Mouse (Mus musculus): Measurements from ENCODE around the gene St3gal6. TPM values are rescaled to one million over a fixed set of nuclear protein-coding genes. Genes with fewer than 3 reads are reported as not detected.

Gene St3gal6
- polyA plus RNA-seq, 1 experiment = 12.0 TPM

DNA sequence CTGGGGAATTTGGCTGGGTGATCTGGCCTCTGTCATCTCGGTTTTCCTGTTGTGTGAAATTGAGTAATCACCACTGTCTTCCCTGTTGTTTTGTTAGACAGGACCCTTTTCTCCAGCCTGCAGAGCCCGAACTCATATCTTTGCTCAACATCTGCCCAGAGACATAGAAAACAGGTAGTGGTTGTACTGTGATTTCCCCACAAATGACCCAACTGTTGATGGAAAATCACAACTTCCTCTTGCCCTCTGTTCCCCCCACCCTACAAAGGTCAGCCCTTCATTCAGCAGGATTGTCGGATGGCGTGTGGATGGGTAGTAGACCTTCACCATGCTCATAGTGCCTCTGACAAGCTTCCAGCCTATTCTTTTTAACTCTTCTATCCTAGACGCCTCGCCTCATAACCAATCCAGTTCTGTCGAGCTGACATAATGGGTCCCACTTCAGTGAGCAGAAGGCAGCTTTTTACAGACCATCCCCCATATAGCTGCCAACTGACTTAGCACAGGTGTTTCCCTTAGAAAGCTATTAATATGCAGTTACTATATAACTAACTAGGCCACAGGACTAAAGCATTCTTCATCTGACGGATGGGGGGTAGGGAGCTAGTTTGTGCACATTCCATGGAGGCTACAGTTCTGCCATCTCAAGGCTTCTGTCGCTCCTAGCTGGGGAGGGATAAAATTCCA lies 42.7 kb downstream of the St3gal6 start:
- H3K27ac ChIP-seq (ENCODE audit: insufficient read depth, low read length) = peak overlapping the region; percentile 86
- peak in 1 of 2 experiments; percentile 61 for DNase-seq (ENCODE audit: low read depth in 1 of 2, low spot score in 2 of 2)

GRCm38 (mm10) chr16:58479898-58480448 lies 44.1 kb downstream of the St3gal6 start:
- H3K4me1 ChIP-seq (ENCODE audit: control insufficient read depth, insufficient read depth, insufficient read length) = peaks cover 20% of the 10 kb centered on the region
- WGBS = 40% methylated on average over 4 of the region's 4 CpGs
- no peaks in the 10 kb centered on the region for H3K27me3 ChIP-seq (ENCODE audit: control insufficient read depth, insufficient read depth, low read length)
- TF ChIP-seq CTCF (IDR thresholded peaks at IDR 0.05; ENCODE audit: extremely low read depth, insufficient read depth, insufficient read length, insufficient replicate concordance) = no peak
- no peak for TF ChIP-seq POLR2A (IDR thresholded peaks at IDR 0.05; ENCODE audit: low read depth, low read length)
- H3K36me3 ChIP-seq (ENCODE audit: control insufficient read depth, insufficient read depth, low read length) = peaks cover 5% of the 10 kb centered on the region
- H3K27ac ChIP-seq (ENCODE audit: insufficient read depth, low read length) = no peak overlapping the region
- no peak overlapping the region for H3K4me3 ChIP-seq (ENCODE audit: extremely low read depth, insufficient read depth, insufficient read length)
- DNase-seq (ENCODE audit: low read depth in 1 of 2, low spot score in 2 of 2) = no peak

More for the DNA sequence above, 42.7 kb downstream of the St3gal6 start:
- WGBS = 19% methylated on average over 9 of the region's 9 CpGs
- Histone ChIP-seq H3K4me1 (ENCODE audit: control insufficient read depth, insufficient read depth, insufficient read length) (peaks cover 18% of the 10 kb centered on the region), H3K27me3 (ENCODE audit: control insufficient read depth, insufficient read depth, low read length) (no peaks in the 10 kb centered on the region), H3K4me3 (ENCODE audit: extremely low read depth, insufficient read depth, insufficient read length) (no peak overlapping the region), H3K36me3 (ENCODE audit: control insufficient read depth, insufficient read depth, low read length) (peaks cover 6% of the 10 kb centered on the region)
- no peak for TF ChIP-seq CTCF (IDR thresholded peaks at IDR 0.05; ENCODE audit: extremely low read depth, insufficient read depth, insufficient read length, insufficient replicate concordance)
- no peak for TF ChIP-seq POLR2A (IDR thresholded peaks at IDR 0.05; ENCODE audit: low read depth, low read length)

DNA sequence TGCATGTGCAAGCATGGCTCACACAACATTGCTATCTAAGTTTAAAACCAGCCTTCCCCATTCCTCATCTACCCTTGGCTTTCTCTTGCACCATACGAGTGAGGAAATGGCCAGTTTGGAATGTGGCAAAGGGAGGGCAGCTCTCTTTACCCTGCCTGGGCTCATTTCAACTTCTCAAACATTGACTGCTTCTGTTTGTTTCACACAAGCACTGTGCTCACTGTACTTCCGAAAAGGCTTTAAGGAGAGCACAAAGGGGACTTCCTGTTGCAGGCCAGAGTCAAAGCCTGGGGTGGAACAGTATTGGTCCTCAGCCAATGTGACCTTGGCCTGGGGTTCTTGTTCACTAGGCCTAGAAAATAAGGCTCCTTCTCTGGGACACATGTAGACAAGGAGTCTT lies 47.7 kb downstream of the St3gal6 start:
- Histone ChIP-seq H3K36me3 (ENCODE audit: control insufficient read depth, insufficient read depth, low read length) (peaks cover 11% of the 10 kb centered on the region), H3K27ac (ENCODE audit: insufficient read depth, low read length) (peak overlapping the region; percentile 72), H3K4me1 (ENCODE audit: control insufficient read depth, insufficient read depth, insufficient read length) (peaks cover 12% of the 10 kb centered on the region; the same call in 1 of the 2 replicates), H3K4me3 (ENCODE audit: extremely low read depth, insufficient read depth, insufficient read length) (no peak overlapping the region), H3K27me3 (ENCODE audit: control insufficient read depth, insufficient read depth, low read length) (no peaks in the 10 kb centered on the region)
- no peak for TF ChIP-seq CTCF (IDR thresholded peaks at IDR 0.05; ENCODE audit: extremely low read depth, insufficient read depth, insufficient read length, insufficient replicate concordance)
- TF ChIP-seq POLR2A (IDR thresholded peaks at IDR 0.05; ENCODE audit: low read depth, low read length) = no peak
- peak in 1 of 2 experiments; percentile 34 for DNase-seq (ENCODE audit: low read depth in 1 of 2, low spot score in 2 of 2)
- WGBS = 37% methylated on average over 2 of the region's 2 CpGs

- peaks cover 12% of the 10 kb centered on the region for H3K36me3 ChIP-seq (ENCODE audit: control insufficient read depth, insufficient read depth, low read length)
- H3K4me1 ChIP-seq (ENCODE audit: control insufficient read depth, insufficient read depth, insufficient read length) = peaks cover 7% of the 10 kb centered on the region; the same call in 1 of the 2 replicates
- H3K27me3 ChIP-seq (ENCODE audit: control insufficient read depth, insufficient read depth, low read length) = no peaks in the 10 kb centered on the region
- WGBS = 79% methylated on average over 3 of the region's 3 CpGs
- DNase-seq (ENCODE audit: low read depth in 1 of 2, low spot score in 2 of 2) = no peak
- H3K4me3 ChIP-seq (ENCODE audit: extremely low read depth, insufficient read depth, insufficient read length) = no peak overlapping the region
- H3K27ac ChIP-seq (ENCODE audit: insufficient read depth, low read length) = no peak overlapping the region
- no peak for TF ChIP-seq CTCF (IDR thresholded peaks at IDR 0.05; ENCODE audit: extremely low read depth, insufficient read depth, insufficient read length, insufficient replicate concordance)
- no peak for TF ChIP-seq POLR2A (IDR thresholded peaks at IDR 0.05; ENCODE audit: low read depth, low read length)
Observed at GRCm38 (mm10) chr16:58475544-58476154, 48.4 kb downstream of the St3gal6 start.

GRCm38 (mm10) chr16:58474875-58475274 lies 49.2 kb downstream of the St3gal6 start:
- Histone ChIP-seq H3K27me3 (ENCODE audit: control insufficient read depth, insufficient read depth, low read length) (no peaks in the 10 kb centered on the region), H3K4me3 (ENCODE audit: extremely low read depth, insufficient read depth, insufficient read length) (no peak overlapping the region), H3K4me1 (ENCODE audit: control insufficient read depth, insufficient read depth, insufficient read length) (peaks cover 5% of the 10 kb centered on the region; the same call in 1 of the 2 replicates), H3K36me3 (ENCODE audit: control insufficient read depth, insufficient read depth, low read length) (peaks cover 15% of the 10 kb centered on the region), H3K27ac (ENCODE audit: insufficient read depth, low read length) (no peak overlapping the region)
- WGBS = 56% methylated on average over 3 of the region's 3 CpGs
- no peak for DNase-seq (ENCODE audit: low read depth in 1 of 2, low spot score in 2 of 2)
- TF ChIP-seq POLR2A (IDR thresholded peaks at IDR 0.05; ENCODE audit: low read depth, low read length) (no peak), CTCF (IDR thresholded peaks at IDR 0.05; ENCODE audit: extremely low read depth, insufficient read depth, insufficient read length, insufficient replicate concordance) (no peak)

GRCm38 (mm10) chr16:58470841-58471240 lies 53.2 kb downstream of the St3gal6 start:
- TF ChIP-seq CTCF (IDR thresholded peaks at IDR 0.05; ENCODE audit: extremely low read depth, insufficient read depth, insufficient read length, insufficient replicate concordance) = no peak
- TF ChIP-seq POLR2A (IDR thresholded peaks at IDR 0.05; ENCODE audit: low read depth, low read length) = no peak
- peaks cover 12% of the 10 kb centered on the region for H3K36me3 ChIP-seq (ENCODE audit: control insufficient read depth, insufficient read depth, low read length)
- H3K4me3 ChIP-seq (ENCODE audit: extremely low read depth, insufficient read depth, insufficient read length) = no peak overlapping the region
- 80% methylated on average over 4 of the region's 4 CpGs for WGBS
- no peaks in the 10 kb centered on the region for H3K4me1 ChIP-seq (ENCODE audit: control insufficient read depth, insufficient read depth, insufficient read length)
- no peaks in the 10 kb centered on the region for H3K27me3 ChIP-seq (ENCODE audit: control insufficient read depth, insufficient read depth, low read length)
- DNase-seq (ENCODE audit: low read depth in 1 of 2, low spot score in 2 of 2) = no peak
- no peak overlapping the region for H3K27ac ChIP-seq (ENCODE audit: insufficient read depth, low read length)
